Mouse (Mus musculus) mesoderm, embryonic 11.5 days (tissue): ENCODE results near the gene Ankrd33b.

ENCODE experiments used
- DNase-seq: peaks from one replicate; pipeline ENCODE4 v3.0.0-alpha.2; 2012; ENCODE audit warnings: low read depth, low spot score

The Ankrd33b gene

DNA sequence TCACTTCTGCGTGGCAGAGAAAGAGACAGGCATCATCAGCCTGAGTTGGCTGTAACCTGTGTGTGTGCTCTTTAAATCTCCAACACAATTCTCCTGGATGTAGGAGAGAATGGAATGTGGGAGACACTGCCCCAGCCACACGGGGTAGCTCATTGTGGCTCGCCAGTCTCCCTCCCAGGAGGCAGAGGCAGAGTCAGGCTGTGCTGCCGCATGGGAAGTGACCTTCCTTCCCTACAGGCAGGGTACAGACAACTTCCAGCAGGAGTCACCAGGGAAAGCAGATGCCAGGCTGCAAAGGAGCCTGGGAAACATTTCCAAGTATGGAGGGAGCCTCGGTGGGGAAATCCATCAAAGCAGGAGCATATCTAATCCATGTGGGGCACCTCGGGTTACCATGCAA is 62.3 kb downstream of the Ankrd33b start:
- DNase-seq, result no peak

DNA sequence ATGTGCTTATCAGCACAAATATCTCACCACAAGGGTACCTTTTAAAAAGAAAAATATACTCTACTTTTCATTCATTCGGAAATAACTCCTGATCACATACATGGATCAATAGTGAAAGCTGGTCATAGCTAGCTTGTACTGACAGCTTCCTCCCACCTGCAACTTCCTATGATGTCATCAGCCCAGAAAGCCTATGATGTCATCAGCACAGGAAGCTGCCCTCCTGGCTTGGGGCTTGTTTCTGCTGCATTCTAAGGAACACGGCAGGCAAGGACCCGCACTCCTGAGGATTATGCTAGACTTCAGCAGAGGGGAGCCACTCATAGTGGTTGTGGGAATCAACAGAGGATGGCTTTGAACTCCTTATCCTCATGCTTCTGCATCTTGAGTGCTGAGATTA is 63.2 kb downstream of the Ankrd33b start:
- DNase-seq, result no peak

GRCm38 (mm10) chr15:31302293-31302990 is 65.1 kb downstream of the Ankrd33b start:
- DNase-seq, result no peak

- no peak for DNase-seq
Measured at GRCm38 (mm10) chr15:31299258-31299917, 68.1 kb downstream of the Ankrd33b start.

DNA sequence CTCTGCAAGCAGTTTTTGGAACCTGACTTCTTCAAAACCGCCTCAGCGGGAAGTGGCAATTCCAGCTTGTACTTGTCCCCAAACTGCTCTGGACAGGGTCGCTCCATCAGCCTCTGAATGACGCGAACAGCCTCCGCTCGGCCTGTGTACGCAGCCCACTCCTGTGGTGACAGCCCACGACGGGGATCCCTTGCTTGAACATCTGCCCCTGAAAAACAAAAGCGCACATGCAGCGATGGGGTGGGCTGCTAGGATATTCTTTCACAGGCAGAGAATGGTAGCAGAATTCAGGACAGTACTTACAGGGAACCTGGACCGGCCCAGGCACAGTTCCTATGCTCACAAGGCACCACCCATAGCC is 69.8 kb downstream of the Ankrd33b start:
- DNase-seq, result no peak

DNA sequence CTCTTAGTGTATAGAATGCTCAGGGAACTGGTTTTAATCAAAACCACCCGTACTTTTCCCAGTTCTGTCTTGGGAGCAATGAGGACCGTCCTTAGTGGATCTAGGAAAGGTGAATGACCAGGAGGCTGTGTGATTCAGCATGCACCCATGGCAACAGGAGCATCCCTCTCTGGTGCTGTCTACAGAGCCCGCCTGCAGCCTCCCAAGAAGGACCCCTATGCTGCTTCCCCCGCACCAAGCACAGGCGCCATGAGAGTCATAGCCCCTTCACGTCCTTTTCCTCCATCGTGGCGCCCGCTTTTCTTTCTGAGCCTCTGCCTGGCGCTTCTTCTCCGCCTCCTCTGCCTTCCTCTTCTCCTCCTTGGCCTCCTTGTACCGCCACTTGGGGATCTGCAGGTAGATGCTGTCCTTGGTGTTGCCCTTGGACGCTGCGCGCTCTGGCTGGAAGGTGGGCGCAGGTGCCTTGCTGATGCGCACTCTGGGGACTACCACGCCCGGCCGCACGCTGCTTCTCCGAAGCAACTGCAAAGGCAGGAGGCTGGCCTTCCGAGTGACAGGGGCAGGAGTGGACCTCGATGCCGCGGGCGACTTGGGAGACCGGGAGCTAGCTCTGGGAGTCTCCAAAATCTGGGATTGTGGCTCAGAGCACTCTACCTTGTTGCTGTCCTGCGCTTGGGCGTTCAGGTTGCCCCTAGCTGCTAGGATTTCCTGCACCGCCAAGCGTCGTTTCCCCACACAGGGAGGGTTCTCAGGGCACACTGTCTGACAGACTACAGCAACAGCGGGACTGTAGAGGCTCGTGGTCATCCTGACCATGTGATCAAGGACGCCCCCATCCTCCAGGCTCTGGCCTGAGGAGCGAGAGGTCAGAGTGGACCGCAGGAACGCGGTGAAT is 70.4 kb downstream of the Ankrd33b start:
- DNase-seq, result no peak

DNA sequence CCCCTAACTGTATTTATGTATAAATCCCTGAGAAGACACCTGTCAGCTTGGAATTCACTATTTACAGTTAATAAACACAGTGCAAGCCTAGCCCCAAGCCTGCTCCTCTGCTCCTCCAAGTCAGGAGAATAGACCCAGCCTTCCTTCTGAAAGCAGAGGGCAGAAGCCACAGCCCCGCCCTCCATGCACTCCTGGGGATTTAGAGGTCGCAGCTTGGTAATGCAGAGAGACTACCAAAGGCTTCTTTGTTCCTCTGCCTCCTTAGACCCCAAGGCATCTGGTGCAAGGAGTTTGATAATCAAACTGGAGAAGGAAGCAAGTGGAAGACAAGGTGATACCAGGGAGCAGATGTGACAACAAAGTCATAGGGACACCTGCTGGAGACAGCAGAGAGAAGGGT is 73.2 kb downstream of the Ankrd33b start:
- no peak for DNase-seq

DNA sequence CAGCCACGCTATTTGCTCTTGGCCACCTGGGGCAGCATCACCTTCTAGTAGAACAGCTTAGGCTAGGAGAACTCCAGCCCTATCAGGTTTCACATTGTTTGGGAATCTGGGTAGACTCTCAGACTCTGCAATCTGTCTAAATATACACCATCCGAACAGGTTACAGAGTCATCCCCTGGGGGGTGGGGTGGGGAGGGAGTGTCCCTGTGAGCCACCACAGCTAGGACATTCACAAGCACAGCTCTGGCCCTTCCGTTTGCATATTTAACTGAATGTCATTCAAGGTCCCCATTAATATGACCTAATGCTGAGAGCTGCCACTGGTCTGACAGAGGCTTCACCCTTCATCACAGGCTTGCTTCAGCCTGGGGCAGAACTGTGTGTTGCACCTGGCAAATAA is 74.9 kb downstream of the Ankrd33b start:
- DNase-seq, result no peak

- no peak for DNase-seq
Measured at GRCm38 (mm10) chr15:31285695-31286094, 81.8 kb downstream of the Ankrd33b start.

- no peak for DNase-seq
Measured at GRCm38 (mm10) chr15:31284922-31285631, 82.4 kb downstream of the Ankrd33b start.

GRCm38 (mm10) chr15:31284142-31284541 is 83.4 kb downstream of the Ankrd33b start:
- DNase-seq, result no peak

GRCm38 (mm10) chr15:31282353-31282752 is 85.2 kb downstream of the Ankrd33b start:
- no peak for DNase-seq

- DNase-seq, result no peak
Measured at GRCm38 (mm10) chr15:31281830-31282229, 85.7 kb downstream of the Ankrd33b start.

DNA sequence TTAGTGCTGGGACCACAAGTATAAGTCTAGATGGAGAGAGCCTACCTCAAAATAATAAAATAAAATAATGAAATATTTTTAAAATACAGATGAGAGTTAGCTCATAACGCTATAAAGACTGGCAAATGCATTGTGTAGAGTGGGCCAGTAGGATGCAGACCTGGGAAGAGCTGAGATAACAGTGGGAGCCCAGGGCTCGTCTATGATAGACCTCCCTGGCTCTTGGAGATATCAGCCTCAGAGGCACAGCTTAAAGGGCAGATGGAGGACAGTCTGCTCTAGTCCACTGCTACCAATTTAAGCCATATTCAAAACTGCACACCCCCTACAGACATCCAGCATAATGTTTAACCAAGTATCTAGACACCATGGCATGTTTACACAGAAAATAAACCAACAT is 86.8 kb downstream of the Ankrd33b start:
- DNase-seq, result no peak

DNA sequence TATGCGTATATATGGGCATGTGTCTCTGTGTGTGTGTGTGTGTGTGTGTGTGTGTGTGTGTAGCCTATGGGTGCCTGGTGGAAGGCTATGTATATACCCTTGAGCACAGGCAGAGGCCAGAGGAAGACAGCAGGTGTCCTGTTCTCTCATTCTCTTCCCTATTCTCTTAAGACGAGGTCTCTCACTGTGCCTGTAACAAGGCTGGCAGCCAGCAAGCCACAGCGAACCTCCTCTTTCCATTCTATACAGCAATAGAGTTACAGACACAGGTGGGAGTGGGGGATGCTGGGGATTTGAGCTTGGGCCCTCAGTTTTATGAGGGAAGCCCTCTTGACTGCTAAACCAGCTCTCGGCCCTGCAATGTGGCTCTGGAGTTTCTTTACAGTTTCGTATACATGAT is 87.5 kb downstream of the Ankrd33b start:
- no peak for DNase-seq

DNA sequence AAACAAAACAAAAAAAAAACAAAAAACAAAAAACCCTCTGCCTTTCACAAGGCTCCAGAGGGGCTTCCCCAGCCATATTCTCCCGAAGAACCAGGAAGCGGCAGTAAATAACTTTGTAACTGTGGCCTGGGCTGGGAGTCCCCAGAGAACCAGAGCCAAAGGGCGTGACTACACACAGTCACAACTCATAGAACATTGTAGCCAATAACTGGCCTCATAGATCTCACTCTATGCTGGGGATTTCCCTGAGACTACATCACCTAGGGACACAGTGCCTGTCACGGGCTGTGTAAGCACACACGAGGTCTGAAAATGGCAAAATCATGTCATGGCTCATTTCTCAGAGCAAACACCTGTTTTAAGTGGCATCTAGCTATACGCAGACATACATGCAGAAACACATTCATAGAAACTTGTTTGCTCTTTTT is 87.9 kb downstream of the Ankrd33b start:
- no peak for DNase-seq

DNA sequence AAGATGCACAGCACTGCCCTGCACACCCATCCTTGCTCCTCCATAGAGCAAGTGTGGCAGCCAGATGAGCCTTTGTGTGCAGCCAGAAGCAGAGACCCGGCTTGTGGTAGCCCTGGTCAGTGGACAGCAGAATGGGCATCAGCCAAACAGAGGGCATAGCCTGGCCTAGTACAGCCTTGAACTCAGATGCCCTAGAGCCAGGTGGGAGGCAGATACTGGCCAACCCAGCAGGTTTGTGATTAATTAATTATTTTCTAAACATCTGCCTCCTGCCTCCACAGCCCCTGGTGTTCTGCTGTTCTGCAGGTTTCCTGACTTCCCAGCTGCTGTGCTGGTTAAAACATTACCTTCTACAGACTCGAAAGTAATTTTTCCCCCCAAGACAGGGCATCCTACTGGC is 88.4 kb downstream of the Ankrd33b start:
- no peak for DNase-seq

DNA sequence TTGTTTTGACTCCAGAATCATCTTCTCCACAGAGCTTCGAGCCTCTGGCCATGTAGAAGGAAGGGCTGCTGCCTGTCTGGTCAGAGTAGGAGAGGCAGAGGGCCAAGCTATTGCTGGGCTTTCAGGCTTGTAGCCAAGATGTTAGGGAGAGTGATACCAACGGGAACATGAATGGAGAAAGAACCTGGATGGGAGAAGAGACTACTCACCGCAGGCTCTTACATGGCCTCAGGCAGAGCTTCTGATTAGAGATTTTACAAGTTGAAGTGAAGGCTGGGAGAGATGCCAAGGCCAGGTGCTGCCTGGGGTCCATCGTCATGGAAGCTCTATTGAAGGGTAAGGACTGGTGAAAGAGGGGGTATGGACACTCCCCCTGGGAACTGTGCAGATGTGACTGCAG is 89.4 kb downstream of the Ankrd33b start:
- DNase-seq, result no peak

- DNase-seq, result no peak
Measured at GRCm38 (mm10) chr15:31273509-31273908, 94.0 kb downstream of the Ankrd33b start.

DNA sequence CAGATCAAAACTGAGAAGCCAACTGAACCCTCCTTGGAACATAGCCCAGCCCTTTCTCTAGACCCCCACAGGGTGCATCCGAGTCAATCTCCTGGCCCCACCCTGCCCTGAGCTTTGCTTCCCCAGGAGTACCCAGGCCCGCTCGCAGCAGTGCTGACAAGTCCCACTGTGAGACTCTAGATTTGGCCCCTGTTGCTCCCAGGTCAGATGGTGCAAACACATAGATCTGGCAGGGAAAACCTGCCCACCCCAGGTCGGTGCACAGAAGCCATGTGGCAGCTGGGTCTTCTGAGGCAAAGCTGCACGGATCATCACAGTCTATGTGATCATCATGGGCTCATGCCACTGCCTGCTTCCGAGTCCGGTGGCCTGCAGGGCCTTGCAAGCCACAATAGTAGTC is 94.8 kb downstream of the Ankrd33b start:
- no peak for DNase-seq

DNA sequence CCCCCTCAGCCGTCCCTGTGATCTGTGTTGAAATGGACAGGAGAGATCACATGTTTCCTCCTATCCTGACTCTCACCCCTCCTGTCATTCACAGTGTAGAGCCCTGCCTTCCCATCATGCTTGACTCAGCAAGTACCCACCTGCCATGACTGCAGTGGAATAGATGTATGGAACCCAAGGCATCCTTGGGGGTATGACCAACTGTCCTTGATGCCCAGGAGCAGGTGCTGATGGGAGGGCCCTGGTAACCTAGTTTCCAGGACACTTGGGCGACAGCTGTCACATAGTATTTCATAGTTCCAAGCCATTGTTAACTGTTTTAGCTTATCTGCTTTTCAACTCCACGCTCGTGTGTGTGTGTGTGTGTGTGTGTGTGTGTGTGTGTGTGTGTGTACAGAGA is 98.0 kb downstream of the Ankrd33b start:
- DNase-seq, result no peak

DNA sequence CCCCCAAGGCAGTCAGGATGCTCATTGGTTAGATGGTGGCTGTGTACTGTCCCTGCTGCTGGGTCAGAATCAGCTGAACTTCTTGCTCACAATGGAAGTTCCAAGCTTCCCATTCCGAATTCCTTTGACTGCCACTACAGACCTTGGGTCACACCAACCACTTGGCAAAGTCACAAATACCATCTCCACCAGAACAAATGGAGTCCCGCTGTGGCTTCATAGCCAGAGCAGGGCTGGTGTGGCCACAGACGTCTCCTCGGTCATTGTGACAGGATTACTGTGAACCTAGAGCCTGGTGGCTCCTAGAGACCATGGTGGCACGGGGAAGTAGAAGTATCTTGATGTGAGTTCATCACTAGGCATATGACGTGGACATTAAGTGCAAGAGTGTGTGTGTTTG is 99.4 kb downstream of the Ankrd33b start:
- no peak for DNase-seq
